Mouse (Mus musculus) adrenal gland, adult 8-10 months (tissue): ENCODE measurements around the gene Rtl1. TPM values are rescaled to one million over a fixed set of nuclear protein-coding genes. Genes with fewer than 3 reads are reported as not detected.

Experiments used
- DNase-seq: peaks from one replicate; pipeline ENCODE4 v3.0.0; 2022
- total RNA-seq, 4 experiments: library from RNA; stranded (reverse); gene quantifications; 2 replicates each; pipeline ENCODE4 v1.2.4; 2022

Gene Rtl1
- total RNA-seq = 1 to 10 TPM; 3.1 to 5.6 (median 4.7) TPM

- no peak for DNase-seq
Measured at GRCm38 (mm10) chr12:109600230-109600629, at the start of gene Rtl1. Rtl1 (minus strand) TSS chr12:109600330.

GRCm38 (mm10) chr12:109640560-109641167 is 40.5 kb upstream of the Rtl1 start:
- no peak for DNase-seq

DNA sequence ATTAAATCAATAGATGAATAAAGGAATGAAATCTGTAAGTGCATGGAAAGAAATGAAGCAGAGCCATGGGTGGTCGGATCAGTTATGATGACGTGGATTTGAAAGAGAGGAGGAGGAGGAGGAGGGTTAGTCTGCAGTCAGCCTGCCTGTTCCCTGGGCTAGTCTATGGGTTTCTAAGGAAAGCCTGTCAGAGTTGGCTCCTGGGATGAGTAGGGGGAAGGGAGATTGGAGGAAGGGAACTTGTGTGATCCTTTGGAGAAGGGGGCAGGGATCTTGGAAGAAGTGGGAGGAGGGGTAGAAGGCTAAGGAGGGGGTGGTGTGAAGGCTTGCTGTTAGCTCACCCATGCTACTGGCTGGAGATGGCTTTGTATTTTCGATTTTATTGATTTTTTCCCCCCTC is 31.9 kb upstream of the Rtl1 start:
- no peak for DNase-seq

DNA sequence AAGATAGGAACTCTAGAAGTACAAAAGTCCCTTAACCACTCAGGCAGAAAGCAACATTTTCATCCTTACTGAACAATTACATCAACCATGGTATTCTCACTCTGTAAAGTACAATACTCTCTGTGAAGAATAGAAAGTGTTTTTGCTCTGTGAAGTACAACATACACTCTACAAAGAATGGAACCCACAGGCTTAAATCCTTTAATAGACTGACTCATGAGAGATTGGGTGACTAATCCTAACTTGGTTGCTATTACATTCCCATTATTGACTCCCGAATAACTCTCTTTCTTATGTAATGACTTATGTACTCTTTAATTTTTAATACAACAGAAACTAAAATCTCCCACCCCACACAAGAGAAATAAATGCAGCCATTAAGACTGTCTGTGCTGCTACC is 28.8 kb upstream of the Rtl1 start:
- no peak for DNase-seq

GRCm38 (mm10) chr12:109626910-109627309 is 26.8 kb upstream of the Rtl1 start:
- no peak for DNase-seq

- peak; percentile 58 for DNase-seq
Measured at GRCm38 (mm10) chr12:109620196-109620595, 20.1 kb upstream of the Rtl1 start.

- DNase-seq = no peak
Measured at GRCm38 (mm10) chr12:109617993-109618392, 17.9 kb upstream of the Rtl1 start.

GRCm38 (mm10) chr12:109617126-109617525 is 17.0 kb upstream of the Rtl1 start:
- DNase-seq = no peak

- peak; percentile 59 for DNase-seq
Measured at GRCm38 (mm10) chr12:109615371-109615770, 15.2 kb upstream of the Rtl1 start.

DNA sequence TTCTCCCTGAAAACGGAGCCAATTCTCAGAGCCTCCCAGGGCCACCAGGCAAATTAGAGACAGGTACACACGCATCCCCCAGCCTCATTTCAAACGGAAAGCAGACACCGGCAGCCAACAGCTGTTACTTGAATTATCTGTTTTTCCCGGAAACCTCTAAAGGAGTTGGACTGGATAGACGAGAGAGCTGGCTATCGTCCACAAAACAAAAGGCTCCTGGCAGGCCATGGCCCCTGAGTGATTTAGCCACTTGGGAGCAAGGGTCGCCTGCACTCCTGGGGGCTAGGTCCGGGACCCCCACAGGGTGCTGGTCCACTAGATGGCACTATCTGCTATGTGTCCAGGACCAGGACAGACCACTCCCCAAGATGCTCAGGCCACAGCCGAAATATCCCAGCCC is 14.3 kb upstream of the Rtl1 start:
- no peak for DNase-seq

- DNase-seq = no peak
Measured at GRCm38 (mm10) chr12:109612392-109613385, 12.6 kb upstream of the Rtl1 start.

GRCm38 (mm10) chr12:109608576-109609440 is 8.7 kb upstream of the Rtl1 start:
- peak; percentile 27 for DNase-seq

GRCm38 (mm10) chr12:109607953-109608352 is 7.8 kb upstream of the Rtl1 start:
- DNase-seq = peak; percentile 0

GRCm38 (mm10) chr12:109607191-109607590 is 7.1 kb upstream of the Rtl1 start:
- no peak for DNase-seq

DNA sequence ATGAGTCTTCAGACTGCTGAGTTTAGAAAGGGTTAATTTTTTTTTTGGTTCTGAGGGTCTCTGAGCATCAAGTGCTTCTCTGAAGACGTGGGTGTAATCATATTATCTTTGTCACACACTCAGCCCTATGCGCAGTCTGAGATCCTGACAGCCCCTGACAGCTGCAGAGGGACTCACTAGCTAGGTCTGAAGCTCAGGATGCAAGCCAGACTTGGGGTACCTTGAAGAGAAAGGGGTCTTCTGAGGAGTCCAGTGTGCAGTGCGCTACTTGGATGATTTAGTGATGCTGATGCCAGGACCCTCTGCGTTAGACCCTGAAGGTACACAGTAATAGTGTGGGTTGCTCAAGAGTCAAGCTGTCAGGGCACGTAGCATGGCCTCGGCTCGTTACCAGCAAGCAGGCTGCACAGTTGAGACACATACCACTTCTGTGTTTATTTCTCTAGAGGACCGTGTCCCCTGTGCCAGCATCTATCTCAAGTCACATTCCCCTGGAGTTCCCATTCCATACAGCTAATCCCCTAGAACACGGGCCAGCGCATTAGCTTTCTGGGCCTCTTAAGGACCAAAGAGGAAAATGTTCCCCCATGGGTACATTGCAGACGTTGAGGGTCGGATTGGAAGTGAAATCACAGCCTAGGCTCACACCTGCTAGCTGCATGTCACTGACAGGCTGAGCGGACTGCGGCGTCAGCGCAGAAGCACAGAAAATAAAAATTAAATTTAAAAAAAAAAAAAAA is 5.0 kb upstream of the Rtl1 start:
- no peak for DNase-seq

- no peak for DNase-seq
Measured at GRCm38 (mm10) chr12:109598551-109599250, 1.4 kb downstream of the Rtl1 start.

GRCm38 (mm10) chr12:109596726-109597125 is 3.4 kb downstream of the Rtl1 start:
- DNase-seq = no peak

GRCm38 (mm10) chr12:109596232-109596631 is 3.9 kb downstream of the Rtl1 start:
- no peak for DNase-seq

DNA sequence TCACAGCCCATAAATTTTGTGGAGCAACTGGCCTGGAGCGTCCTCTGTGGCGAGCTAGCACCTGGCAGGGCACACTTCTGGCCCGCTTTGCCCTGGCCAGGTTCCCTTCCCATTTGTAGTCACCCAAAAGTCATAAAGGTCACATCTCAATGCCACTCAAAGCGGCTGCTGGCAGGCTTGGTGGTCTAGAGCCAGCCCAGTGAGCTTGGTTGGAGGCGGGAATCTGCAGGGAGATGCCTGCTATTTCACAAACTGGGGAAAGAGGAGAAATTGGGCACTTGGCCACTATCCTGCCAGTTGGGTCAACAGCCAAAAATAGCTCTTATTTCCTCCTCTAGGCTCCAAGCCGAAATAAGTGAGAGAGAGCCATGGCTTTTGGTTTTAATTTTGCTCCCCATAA is 4.4 kb downstream of the Rtl1 start:
- DNase-seq = peak; percentile 51

DNA sequence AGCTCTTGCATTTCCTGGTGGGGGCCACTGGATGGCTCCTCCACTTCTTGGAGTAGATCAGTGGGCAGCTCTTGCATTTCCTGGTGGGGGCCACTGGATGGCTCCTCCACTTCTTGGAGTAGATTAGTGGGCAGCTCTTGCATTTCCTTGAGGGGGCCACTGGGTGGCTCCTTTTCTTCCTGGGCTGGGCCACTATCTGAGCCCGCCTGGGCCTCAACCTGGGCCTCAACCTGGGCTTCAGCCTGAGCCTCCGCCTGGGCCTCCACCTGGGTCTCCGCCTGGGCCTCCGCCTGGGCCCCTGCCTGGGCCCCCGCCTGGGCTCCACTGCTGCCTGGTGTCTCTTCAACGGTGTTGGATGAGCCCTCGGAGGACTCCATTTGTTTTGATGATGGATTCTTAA is 5.2 kb downstream of the Rtl1 start:
- DNase-seq = no peak

- DNase-seq = no peak
Measured at GRCm38 (mm10) chr12:109582185-109582584, 17.9 kb downstream of the Rtl1 start.
